Mouse (Mus musculus) spleen, postnatal 36 days (tissue): ENCODE results near the gene Mfsd8.
"Not testable (repeated sequence)": the region's sequence is repeated elsewhere in the genome, so short reads cannot be mapped to it uniquely, and the experiment has no call there.

ENCODE experiments used
- DNase-seq, 2 experiments: peaks; one replicate each; pipeline ENCODE4 v3.0.0; 2022; ENCODE audit warnings: low spot score in 2 of 2, mixed read lengths in 1 of 2

The Mfsd8 gene

DNA sequence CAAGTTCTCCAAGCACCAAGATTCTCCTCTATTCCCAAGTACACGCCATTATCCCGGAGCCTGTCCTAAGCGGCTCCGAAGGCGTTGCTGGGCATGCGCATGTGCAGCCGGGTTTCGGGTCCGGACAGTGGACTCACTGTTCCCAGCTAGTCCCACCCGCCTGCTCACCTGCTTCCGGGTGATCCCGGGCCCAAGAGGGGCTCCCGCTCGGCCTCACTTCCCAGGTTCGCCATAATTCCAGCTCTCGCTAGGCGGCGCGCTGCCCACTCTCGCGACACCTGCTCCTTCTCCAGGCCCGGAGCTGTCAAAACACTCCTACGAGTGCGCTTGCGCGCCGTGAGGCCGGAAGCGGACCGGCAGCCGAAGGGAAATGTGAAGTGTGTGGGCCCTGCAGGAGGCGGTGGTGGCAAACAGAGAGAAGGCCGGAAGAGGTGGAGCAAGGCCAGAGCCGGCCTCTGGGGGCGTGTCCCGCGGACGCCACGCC lies at the start of gene Mfsd8:
Mfsd8 (minus strand) TSS at position 414 of the 484 bp plus-strand sequence.
- peak; percentile 96 to 97 for DNase-seq

DNA sequence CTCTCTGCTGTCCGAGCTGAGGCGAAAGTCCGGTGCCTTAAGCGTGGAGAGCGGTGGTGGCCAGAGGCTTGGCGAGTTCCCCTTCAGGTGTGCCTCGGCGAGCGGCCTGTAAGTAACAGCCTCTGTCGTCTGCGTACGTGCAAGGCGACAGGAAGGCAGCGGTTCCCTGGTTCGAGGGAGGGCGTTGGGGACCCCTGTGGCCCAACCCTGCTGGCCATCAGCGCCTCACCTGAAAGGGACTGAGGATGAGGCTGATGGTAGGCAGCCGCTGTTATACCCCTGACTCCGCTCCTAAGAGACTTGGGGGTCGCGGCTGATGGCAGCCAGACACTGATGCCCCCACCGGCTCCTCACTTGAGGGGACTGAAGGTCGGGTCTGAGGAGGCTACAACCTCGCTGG lies 47.6 kb upstream of the Mfsd8 start:
- peak; percentile 2 to 19 for DNase-seq

DNA sequence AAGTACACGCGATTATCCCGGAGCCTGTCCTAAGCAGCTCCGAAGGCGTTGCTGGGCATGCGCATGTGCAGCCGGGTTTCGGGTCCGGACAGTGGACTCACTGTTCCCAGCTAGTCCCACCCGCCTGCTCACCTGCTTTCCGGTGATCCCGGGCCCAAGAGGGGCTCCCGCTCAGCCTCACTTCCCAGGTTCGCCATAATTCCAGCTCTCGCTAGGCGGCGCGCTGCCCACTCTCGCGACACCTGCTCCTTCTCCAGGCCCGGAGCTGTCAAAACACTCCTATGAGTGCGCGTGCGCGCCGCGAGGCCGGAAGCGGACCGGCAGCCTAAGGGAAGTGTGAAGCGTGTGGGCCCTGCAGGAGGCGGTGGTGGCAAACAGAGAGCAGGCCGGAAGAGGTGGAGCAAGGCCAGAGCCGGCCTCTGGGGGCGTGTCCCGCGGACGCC lies 47.2 kb upstream of the Mfsd8 start:
- DNase-seq = peak; percentile 99

DNA sequence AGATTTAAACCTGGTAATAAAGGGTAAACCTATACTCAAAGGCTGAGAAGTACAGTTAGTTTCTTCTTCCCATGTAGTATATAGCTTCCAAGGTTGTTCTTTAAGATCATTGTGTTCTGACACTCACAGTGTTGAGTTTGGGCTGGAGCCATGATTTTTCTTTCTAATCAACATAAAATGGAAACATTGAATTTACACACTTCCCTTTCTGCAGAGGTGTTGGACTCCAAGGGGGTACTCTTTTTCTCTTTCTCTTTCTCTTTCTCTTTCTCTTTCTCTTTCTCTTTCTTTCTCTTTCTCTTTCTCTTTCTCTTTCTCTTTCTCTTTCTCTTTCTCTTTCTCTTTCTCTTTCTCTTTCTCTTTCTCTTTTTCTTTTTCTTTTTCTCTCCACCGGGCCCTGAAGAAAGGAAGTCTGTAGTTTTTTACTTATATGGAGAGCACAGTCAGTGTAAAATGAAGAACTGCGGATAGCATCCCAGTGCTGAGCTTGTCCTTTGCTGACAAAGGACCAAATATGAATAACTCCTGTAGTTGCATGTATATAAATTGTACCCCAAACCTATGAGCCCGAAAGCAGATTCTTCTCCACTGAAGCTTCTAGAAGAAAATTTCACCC lies 6.5 kb upstream of the Mfsd8 start:
- not testable (repeated sequence) for DNase-seq

DNA sequence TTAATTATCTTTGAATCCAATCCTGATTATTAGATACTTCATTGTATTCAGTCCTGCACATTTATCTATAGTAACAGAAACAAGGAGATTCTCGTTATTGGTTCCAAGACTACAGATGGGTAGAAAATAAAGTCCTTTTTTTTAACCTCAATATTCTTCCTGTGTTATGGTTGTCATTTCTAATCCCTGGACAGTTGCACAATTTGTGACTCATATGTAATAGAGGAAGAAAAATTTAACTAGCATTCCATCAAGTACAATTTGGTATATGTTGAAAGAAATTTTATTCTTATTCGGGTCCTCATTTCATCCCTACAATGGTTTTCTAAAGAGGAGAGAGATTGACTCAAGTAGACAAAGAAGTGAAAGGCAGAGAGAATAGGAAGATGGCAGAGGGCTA lies 1.2 kb upstream of the Mfsd8 start:
- not testable (repeated sequence) for DNase-seq

DNA sequence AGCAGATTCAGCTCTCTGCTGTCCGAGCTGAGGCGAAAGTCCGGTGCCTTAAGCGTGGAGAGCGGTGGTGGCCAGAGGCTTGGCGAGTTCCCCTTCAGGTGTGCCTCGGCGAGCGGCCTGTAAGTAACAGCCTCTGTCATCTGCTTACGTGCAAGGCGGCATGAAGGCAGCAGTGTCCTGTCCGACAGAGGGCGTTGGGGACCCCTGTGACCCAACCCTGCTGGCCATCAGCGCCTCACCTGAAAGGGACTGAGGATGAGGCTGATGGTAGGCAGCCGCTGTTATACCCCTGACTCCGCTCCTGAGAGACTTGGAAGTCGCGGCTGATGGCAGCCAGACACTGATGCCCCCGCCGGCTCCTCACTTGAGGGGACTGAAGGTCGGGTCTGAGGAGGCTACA lies 332 bp upstream of the Mfsd8 start:
- DNase-seq = peak; percentile 51 to 57

DNA sequence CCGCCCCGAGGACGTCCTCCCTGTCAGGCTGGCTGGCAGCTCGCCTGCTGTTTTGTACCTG lies 101 bp upstream of the Mfsd8 start, which contains the start of gene Abhd18:
Abhd18 (plus strand) TSS at position 14 of the 61 bp plus-strand sequence.
- not testable (repeated sequence) for DNase-seq

DNA sequence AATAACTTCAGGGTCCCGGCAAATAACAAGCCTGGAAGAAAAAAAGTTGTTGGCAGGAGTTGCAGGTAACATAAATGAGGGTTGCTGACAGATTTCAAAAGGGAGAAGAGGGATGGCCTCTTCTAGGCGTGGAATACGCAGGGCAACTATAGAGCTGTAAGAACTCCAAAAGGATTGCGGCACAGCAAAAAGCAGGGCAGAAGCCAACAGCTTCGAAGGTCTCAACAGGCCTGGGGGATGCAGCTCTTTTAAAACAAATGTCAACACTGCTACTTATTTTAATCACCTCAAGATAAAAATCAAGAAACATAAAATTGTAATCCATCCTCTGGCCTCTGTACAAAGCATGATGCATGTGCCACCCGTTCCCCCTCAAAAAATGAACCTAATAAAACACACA lies 1.2 kb downstream of the Mfsd8 start:
- not testable (repeated sequence) for DNase-seq

DNA sequence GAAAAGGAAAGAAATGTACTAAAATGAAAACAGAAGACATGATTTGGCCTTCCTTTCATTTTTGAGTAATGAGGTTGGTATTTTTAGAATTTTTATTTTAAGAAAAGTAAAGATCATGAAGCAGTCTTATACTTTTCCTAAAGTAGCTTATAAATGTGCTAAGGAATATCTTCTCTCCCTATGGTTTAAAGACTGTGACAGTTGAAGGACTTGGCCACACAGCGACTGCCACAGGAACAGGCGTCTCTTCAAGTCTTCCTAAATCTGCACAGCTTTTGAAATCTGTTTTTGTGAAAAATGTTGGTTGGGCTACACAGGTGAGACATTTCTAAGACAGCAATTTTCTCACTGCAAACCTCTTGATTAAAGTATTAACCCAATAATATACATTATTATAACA lies 33.4 kb downstream of the Mfsd8 start:
- DNase-seq = no peak

DNA sequence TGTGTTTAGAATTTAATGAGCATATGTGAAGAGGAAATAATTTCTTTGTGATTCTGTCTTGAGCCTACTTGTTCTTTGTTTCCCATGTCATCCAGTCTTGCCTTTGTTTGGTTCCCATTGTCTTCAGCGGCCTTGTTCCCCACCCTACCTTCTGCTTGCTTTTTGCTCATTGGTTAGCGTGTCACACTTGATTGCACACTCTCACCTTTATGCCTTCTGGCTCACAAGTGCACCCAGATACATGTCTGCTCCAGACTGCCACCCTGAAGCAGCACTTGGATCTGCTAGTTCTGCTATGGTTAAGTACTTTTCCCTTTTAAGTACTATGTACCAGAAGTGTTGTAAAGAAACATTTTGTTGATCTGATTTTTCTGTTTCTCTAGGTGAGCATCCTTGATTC lies 36.8 kb downstream of the Mfsd8 start:
- DNase-seq = no peak

DNA sequence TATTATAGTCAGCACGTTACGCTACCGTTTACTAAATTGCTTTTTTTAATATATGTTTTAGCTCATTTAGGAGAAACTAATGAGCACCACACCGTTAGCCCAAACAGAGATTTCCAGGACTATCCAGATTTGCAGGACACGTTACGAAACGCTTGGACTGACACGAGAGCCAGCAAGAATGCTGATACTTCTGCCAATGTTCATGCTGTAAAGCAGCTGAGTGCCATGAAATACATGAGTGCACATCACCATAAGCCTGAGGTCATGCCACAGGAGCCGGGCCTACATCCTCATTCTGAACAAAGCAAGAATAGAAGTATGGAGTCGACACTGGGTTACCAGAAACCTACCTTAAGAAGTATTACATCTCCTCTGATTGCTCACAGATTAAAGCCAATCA lies 38.0 kb downstream of the Mfsd8 start:
- DNase-seq = no peak

DNA sequence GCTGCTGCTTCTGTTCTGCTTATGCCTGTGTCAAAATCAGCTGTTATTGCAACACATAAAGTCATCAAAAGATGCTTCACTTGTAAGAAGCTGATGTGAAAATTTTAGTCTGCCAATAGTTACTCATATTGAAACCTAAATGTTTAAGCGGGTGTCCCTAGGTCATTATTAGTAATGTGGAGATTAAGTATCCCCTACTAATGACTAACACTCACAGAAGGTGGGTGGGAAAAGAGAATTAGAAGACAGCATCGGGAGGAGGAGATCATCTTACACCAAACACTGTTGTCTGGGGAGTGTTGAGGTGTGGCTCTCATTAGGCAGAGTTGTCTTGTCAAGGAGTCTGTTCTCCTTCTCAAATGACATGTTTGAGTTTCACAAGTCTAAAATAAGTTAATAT lies 39.8 kb downstream of the Mfsd8 start:
- DNase-seq = no peak

DNA sequence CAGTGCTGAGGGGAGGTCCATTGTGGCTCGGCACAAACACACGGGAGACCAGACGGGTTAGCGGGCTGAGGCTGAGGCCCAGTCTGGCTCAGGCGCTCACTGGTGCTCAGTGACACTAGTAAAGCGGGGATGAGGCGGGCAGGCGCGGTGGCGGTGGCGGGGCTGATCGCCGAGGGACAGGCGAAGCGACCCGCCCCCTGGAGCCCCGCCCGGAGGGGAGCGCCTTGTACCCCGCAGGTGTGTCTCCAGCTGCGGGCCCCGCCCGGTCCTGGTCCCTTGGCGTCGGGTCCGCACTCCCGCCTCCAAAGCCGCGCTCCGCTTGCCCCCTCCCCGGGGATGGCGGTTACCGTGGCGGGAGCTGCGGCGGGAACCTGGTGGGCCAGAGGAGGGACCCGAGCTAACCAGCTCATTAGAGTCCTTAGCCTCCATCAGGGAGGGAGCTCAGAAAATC lies 46.3 kb downstream of the Mfsd8 start:
- DNase-seq = peak; percentile 58 to 66

DNA sequence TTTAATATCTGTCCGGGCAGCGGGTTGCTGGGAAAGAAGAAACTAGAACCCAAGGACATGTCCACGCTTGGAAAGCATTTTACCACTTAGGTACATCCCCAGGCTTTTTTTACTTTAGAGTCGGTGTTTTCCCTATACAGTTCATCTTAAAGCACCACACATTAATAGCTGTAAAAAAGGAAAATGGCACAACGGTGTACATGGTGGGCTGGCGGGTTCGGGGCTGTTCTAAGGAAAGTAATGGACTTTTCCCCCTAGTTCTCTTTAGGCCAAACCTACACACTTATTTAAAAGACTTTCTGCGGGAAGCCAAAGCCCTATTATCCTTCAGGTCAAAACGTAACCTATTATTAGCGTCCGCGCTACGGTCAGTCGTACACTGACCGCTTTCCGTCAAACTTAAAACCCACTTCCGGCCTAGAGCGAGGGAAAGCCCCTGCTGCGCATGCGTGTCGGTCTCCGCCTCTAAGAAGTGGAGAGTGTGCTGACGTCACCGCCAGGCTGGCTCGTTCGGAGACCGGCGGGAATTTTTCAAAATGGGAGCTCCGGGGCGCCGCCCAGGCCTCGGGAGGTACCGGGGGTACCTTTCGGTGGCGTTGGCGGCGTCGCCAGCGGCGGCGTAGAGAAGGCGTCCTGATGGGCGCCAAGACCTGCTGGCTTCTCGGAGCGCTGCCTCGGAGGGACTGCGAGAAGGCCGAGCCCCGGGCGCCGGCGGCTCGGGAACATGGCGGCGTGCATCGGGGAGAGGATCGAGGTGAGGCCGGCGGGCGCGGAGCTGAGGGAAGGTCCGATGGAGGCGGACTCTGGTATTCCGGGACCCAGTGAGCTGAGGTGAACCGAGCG lies 46.9 kb downstream of the Mfsd8 start, which contains the start of gene Plk4:
Plk4 (plus strand) TSS at position 490 of the 843 bp plus-strand sequence.
- DNase-seq = peak; percentile 93 to 96

DNA sequence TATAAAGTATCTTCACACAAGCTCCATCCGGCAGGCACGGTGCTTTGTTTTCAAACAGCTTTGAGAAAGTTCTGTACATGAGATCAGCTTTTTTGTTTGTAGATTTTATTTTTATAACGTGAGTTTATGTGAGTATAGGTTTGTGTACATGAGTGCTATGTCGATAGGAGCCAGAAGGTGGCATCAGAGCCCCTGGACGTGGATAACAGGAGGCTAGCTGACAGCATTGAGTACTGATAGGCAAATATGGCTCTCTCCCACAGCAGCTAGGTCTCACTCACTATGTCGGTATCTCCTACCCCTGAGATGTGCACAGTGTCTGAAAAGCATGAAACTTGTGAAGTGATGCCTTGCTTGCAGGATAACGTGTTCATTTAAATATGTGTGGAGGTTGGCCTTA lies 48.2 kb downstream of the Mfsd8 start:
- peak; percentile 63 to 70 for DNase-seq

DNA sequence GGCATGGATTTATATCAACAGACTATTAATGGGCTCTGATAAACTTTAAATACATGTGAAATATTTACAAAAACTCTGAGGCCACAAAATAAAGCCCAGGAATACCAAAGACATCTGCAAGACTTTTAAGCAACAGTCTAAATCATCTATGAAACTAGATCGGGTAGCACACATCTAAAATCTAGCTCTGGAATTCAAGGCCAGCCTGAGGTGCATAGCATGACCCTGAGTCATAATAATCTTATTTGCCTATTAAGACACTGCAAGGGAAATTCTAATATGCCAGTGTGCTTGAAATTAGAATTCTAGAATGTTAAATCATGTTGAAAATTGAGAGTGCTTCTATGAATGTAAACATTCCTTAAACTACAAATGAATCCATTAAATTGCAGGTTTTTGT lies 48.6 kb downstream of the Mfsd8 start:
- no peak for DNase-seq

DNA sequence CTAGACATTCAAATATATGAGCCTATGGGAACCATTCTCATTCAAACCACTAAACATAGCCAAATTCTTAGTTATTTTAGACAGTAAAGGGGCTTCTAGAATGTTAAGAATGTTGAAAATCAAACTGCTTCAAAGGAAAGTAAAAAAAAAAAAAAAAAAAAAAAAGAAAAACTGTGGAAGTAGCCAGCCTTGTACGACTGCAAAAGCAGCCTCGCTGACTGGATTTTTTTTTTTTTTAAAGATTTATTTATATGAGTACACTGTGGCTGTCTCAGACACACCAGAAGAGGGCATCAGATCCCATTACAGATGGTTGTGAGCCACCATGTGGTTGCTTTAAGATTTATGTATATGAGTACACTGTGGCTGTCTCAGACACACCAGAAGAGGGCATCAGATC lies 52.9 kb downstream of the Mfsd8 start:
- no peak for DNase-seq
